Mouse (Mus musculus): ENCODE measurements around the gene Mxra8. TPM values are rescaled to one million over a fixed set of nuclear protein-coding genes. Genes with fewer than 3 reads are reported as not detected.

The Mxra8 gene
- polyA plus RNA-seq, 1 experiment from 2014 or later, result 39.9 TPM

DNA sequence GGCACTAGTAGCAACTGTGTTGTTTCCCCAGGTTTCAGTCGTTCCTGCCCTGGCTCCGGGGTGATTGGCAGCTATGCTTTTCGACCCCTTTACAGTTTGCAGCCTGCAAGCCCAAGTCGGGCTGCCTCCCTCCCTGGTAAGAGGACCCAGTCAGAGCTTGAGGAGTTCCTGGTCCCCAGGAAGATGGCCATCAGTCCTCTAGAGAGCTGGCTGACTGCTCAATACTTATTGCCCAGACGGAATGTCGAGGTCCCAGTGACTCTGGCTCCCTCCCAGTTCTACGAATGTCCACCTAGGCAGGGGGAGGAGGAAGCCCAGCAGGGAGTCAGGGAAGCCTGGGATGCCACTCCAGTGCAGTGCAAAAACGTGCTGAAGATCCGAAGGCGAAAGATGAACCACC lies 7.2 kb upstream of the Mxra8 start:
- Histone ChIP-seq H3K36me3 (ENCODE audit: control insufficient read depth, insufficient read depth) (0 out of 2 replicates have a peak, but pooled peaks cover 13% of the 10 kb centered on the region), H3K27me3 (replicated peaks; ENCODE audit: control insufficient read depth, insufficient read depth, low read length) (no peaks in the 10 kb centered on the region), H3K27ac (ENCODE audit: low read depth, low read length) (peak overlapping the region; percentile 84; the same call in 1 of the 2 replicates), H3K4me3 (ENCODE audit: low read depth, low read length) (peak overlapping the region; percentile 88), H3K4me2 (replicated peaks; ENCODE audit: low read depth) (peak overlapping the region; percentile 87), H3K9me3 (ENCODE audit: control insufficient read depth) (no peaks in the 10 kb centered on the region), H3K9ac (ENCODE audit: low read depth, low read length) (peak overlapping the region; percentile 81), H3K4me1 (replicated peaks; ENCODE audit: control insufficient read depth, insufficient read depth, low read length) (0 out of 2 replicates have a peak, but pooled peaks cover 3% of the 10 kb centered on the region)
- 42% methylated on average over 10 of the region's 10 CpGs for WGBS
- ATAC-seq, result no peak
- TF ChIP-seq CTCF (IDR thresholded peaks at IDR 0.05; ENCODE audit: low read depth), result no peak

DNA sequence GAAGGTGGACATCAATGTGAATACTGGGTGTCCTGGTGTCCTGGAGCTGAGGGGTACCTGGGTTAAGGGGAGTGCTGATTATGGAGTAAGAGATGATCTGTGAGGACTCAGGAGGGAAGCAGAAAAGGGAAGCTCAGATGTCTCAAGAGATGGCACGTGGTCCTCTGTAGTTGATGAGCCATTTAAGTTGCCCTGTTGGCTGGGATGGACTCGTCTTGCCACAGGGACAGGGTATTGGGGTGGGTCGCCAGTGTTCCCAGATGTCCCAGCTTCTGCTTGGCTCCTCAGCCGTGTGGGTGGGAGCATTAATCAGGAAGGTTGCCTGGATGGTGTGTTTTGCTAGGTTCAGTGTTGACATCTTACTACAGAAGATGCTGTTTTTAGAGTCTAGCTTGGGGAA lies 6.2 kb upstream of the Mxra8 start:
- WGBS, result 88% methylated on average over 4 of the region's 4 CpGs
- no peaks in the 10 kb centered on the region for H3K9me3 ChIP-seq (ENCODE audit: control insufficient read depth)
- no peak overlapping the region for H3K9ac ChIP-seq (ENCODE audit: low read depth, low read length)
- ATAC-seq, result no peak
- H3K4me1 ChIP-seq (replicated peaks; ENCODE audit: control insufficient read depth, insufficient read depth, low read length), result 0 out of 2 replicates have a peak, but pooled peaks cover 3% of the 10 kb centered on the region
- no peak overlapping the region for H3K4me3 ChIP-seq (ENCODE audit: low read depth, low read length)
- H3K4me2 ChIP-seq (replicated peaks; ENCODE audit: low read depth), result 0 out of 2 replicates have a peak overlapping the region, but pooled peaks have one; percentile 87
- H3K27me3 ChIP-seq (replicated peaks; ENCODE audit: control insufficient read depth, insufficient read depth, low read length), result no peaks in the 10 kb centered on the region
- H3K36me3 ChIP-seq (ENCODE audit: control insufficient read depth, insufficient read depth), result 0 out of 2 replicates have a peak, but pooled peaks cover 5% of the 10 kb centered on the region
- no peak for TF ChIP-seq CTCF (IDR thresholded peaks at IDR 0.05; ENCODE audit: low read depth)
- no peak overlapping the region for H3K27ac ChIP-seq (ENCODE audit: low read depth, low read length)

DNA sequence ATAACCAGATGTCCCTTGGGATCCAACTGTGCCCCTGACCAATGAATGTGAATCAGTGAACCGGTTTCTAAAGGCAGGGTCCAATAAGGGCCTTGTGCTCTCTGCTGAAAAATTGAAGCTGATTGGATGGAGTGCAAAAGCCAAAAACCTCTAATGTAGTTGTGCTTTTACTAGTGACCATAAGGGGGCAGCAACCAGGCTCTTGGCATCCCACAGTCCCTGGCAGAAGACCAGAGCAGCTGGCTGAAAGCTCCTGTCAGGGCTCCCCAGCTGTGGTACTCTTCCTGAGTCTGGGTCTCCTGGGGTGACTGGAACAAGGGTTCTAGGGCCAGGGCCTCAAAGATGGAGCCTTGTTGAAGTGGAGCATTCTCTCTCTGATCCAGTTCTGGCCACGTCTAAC lies 5.6 kb upstream of the Mxra8 start:
- no peaks in the 10 kb centered on the region for H3K9me3 ChIP-seq (ENCODE audit: control insufficient read depth)
- H3K36me3 ChIP-seq (ENCODE audit: control insufficient read depth, insufficient read depth), result no peaks in the 10 kb centered on the region
- H3K4me2 ChIP-seq (replicated peaks; ENCODE audit: low read depth), result no peak overlapping the region
- no peak overlapping the region for H3K27ac ChIP-seq (ENCODE audit: low read depth, low read length)
- H3K4me3 ChIP-seq (ENCODE audit: low read depth, low read length), result no peak overlapping the region
- no peak overlapping the region for H3K9ac ChIP-seq (ENCODE audit: low read depth, low read length)
- 0 out of 2 replicates have a peak, but pooled peaks cover 3% of the 10 kb centered on the region for H3K4me1 ChIP-seq (replicated peaks; ENCODE audit: control insufficient read depth, insufficient read depth, low read length)
- 32% methylated on average over 2 of the region's 2 CpGs for WGBS
- ATAC-seq, result no peak; the same call in 1 of the 2 replicates
- TF ChIP-seq CTCF (IDR thresholded peaks at IDR 0.05; ENCODE audit: low read depth), result peak; percentile 89
- no peaks in the 10 kb centered on the region for H3K27me3 ChIP-seq (replicated peaks; ENCODE audit: control insufficient read depth, insufficient read depth, low read length)

DNA sequence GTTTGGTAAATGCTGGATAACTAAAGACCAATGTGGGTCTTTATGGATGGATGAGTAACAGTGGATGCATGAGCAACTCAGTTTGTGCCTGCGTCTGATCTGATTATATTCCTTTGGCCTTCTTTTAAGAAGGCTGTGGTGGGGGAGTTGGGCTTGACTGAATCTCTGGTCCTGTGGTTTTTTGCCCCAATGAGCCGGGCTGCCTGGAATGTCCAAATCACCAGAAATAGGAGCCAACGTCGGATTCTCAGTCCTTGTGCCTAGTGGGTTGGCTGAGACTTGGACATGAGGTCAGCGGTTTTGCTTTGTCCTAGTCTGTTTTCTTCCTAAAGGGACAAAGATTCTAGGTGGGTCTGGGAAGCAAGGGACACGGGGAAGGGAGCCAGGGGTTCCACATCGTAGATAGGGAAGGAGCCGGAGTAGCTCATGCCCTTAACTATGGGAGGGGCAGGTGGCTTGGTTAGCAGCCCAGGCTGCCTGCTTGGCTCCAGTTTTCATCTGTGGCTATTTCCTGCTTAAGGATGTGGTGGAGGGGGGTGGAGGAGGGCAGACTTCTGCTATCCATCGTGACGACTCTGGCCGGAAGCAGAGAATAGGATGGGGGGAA lies 2.0 kb upstream of the Mxra8 start:
- Histone ChIP-seq H3K9ac (ENCODE audit: low read depth, low read length) (no peak overlapping the region), H3K27ac (ENCODE audit: low read depth, low read length) (peak overlapping the region; percentile 74), H3K9me3 (ENCODE audit: control insufficient read depth) (no peaks in the 10 kb centered on the region), H3K36me3 (ENCODE audit: control insufficient read depth, insufficient read depth) (peaks cover 5% of the 10 kb centered on the region; the same call in 1 of the 2 replicates), H3K4me1 (replicated peaks; ENCODE audit: control insufficient read depth, insufficient read depth, low read length) (no peaks in the 10 kb centered on the region), H3K4me2 (replicated peaks; ENCODE audit: low read depth) (no peak overlapping the region), H3K27me3 (replicated peaks; ENCODE audit: control insufficient read depth, insufficient read depth, low read length) (no peaks in the 10 kb centered on the region), H3K4me3 (ENCODE audit: low read depth, low read length) (no peak overlapping the region)
- ATAC-seq, result no peak
- no peak for TF ChIP-seq CTCF (IDR thresholded peaks at IDR 0.05; ENCODE audit: low read depth)
- WGBS, result 57% methylated on average over 11 of the region's 11 CpGs

DNA sequence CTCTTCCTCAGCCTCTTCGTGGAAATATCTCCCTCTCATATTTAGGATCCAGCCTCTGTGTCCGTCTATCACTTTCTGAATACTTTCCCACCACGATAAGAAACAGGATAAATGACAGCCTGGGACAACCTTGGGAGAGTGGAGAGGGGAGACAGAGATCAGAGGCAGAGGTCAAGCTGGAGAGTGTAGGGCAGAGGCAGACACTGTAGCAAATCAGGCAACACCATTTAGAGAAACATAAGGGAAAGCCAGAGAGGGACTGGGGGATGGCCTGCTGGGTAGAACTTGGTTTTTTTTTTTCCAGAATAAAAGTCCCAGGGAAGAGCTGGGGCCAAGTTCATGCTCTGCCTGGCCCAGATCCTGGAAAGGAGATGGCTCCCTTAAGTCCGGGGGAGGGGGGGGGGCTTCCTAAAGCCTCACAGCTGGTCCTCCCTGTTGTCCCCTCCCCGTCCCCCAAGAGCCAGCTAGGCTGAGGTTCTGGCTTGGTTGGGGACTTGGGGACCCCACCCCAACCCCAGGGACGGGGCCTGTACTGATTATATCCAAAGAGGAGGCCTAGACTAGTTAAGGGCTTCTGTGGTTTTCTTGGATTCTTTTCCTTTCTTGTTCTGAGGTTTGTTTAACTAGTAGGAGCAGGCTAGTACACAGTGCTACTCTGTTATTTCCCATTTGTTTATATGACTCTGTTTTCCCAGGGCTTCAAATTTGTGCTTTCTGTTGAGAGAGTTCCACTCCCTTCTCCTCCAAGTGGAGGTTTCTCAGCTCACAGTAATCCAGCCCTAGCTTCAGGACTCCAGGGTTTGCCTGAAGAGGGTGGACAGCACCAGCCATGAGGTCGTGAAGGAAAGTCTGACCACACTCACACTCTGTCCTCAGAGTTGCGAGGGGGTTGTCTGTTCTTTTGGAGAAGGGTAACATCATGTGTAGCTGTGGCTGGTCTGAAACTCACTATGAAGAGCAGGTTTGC lies 1.0 kb upstream of the Mxra8 start:
- ATAC-seq, result no peak
- Histone ChIP-seq H3K9ac (ENCODE audit: low read depth, low read length) (no peak overlapping the region), H3K4me2 (replicated peaks; ENCODE audit: low read depth) (no peak overlapping the region; the same call in 1 of the 2 replicates), H3K4me1 (replicated peaks; ENCODE audit: control insufficient read depth, insufficient read depth, low read length) (no peaks in the 10 kb centered on the region), H3K9me3 (ENCODE audit: control insufficient read depth) (no peaks in the 10 kb centered on the region), H3K36me3 (ENCODE audit: control insufficient read depth, insufficient read depth) (peaks cover 9% of the 10 kb centered on the region; the same call in 1 of the 2 replicates), H3K27me3 (replicated peaks; ENCODE audit: control insufficient read depth, insufficient read depth, low read length) (no peaks in the 10 kb centered on the region), H3K27ac (ENCODE audit: low read depth, low read length) (peak overlapping the region; percentile 74), H3K4me3 (ENCODE audit: low read depth, low read length) (no peak overlapping the region)
- 52% methylated on average over 8 of the region's 8 CpGs for WGBS
- no peak for TF ChIP-seq CTCF (IDR thresholded peaks at IDR 0.05; ENCODE audit: low read depth)
